Mouse (Mus musculus) liver, embryonic 14.5 days (tissue): ENCODE results near the gene Olfr688.

Experiments used
- CTCF ChIP-seq: IDR thresholded peaks from 2 replicates; pipeline ENCODE4 v1.5.1; 2016; ENCODE audit warnings: antibody characterized with exemption, low read depth, control low read depth
- EP300 ChIP-seq: IDR thresholded peaks from 2 replicates; pipeline ENCODE4 v1.6.1; 2016; ENCODE audit warnings: antibody characterized with exemption, low read depth

GRCm38 (mm10) chr7:105272426-105272825 lies 15.5 kb upstream of the Olfr688 start:
- no peak for TF ChIP-seq CTCF
- TF ChIP-seq EP300: no peak
